Mouse (Mus musculus) Patski (cell line): Measurements from ENCODE around the gene Zfp57. TPM values are rescaled to one million over a fixed set of nuclear protein-coding genes. Genes with fewer than 3 reads are reported as not detected.

Experiments used
- ATAC-seq: fragments of 100-300 bp; one replicate; pipeline ENCODE4 v1.8.0; 2021
- CTCF ChIA-PET: fragments of 350-600 bp; sonication (Branson Sonifier 250); formaldehyde crosslinking; loops from one replicate; lab custom pipeline; 2022; ENCODE audit warnings: inconsistent platforms; lab: Charles Lee
- POLR2A ChIA-PET: fragments of 350-600 bp; sonication (Branson Sonifier 250); formaldehyde crosslinking; loops from one replicate; lab custom pipeline; 2022; ENCODE audit warnings: antibody characterized with exemption, inconsistent platforms; lab: Charles Lee
- DNase-seq: peaks from one replicate; pipeline ENCODE4 v3.0.0-alpha.2; 2011; ENCODE audit warnings: low read depth, low spot score
- H3K27me3 ChIP-seq: fragments of 371-371 bp; one replicate; pipeline ENCODE4 v1.5.1; 2021
- CTCF ChIP-seq: fragments of 100-300 bp; IDR thresholded peaks from one replicate; pipeline ENCODE4 v1.5.1; 2021
- in situ Hi-C: fragments of 300-500 bp; cut with MboI; formaldehyde crosslinking; loops from 3 replicates; pipeline ENCODE4 v1.11.1; 2018; ENCODE audit warnings: low pct_unique_long_range_greater_than_20kb, mixed read lengths
- polyA plus RNA-seq: library from polyadenylated mRNA; unstranded; gene quantifications from one replicate; pipeline ENCODE4 v1.2.3, GENCODE M21; 2021

Gene Zfp57
- polyA plus RNA-seq, 1 experiment from 2014 or later = 36.3 TPM

DNA sequence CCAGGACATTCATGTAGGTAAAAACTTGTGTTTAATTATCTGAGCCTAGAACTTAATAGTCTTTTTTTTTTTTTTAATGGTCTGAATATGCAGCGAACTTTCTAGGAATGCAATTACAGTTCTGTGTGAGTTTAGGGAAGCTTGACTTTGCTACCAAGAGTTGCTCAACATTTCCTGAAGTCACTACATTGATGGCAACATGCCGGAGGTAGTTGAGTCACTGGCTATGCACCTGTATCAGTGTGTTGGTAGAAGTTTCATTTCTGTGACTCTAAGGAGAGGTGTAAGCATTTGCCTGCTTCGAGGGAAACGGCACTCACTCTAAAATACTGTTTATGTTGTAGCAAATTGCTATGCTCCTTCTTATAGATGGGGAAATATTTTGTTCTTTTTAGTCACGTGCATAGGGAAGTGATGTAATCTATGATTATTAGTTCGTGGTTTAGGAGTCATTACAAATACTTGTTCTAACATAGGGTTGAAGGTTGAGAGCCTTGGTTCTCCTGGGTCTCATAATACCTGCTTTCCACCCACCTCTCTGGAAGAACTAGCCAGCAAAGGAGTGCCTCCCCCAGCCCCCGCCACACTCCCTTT lies 43.8 kb downstream of the Zfp57 start:
- POLR2A ChIA-PET = interaction anchor here (0.6 to 1.6 kb wide), 3 partner anchors 43 to 240 kb away, joined by 3 to 5 read pairs (median 4); no protein-coding TSS in a partner anchor
- TF ChIP-seq CTCF = no peak
- H3K27me3 ChIP-seq = no peaks in the 10 kb centered on the region
- ATAC-seq (no peak), DNase-seq (no peak)
- CTCF ChIA-PET = interaction anchor here (1.0 to 2.1 kb wide), 4 partner anchors 8 to 153 kb away, joined by 3 to 8 read pairs (median 4); no protein-coding TSS in a partner anchor
- in situ Hi-C loops = loop anchor here (5.0 kb wide), 1 partner anchor 87 kb away; the partner anchor contains the start of genes Znrd1 and Znrd1as

DNA sequence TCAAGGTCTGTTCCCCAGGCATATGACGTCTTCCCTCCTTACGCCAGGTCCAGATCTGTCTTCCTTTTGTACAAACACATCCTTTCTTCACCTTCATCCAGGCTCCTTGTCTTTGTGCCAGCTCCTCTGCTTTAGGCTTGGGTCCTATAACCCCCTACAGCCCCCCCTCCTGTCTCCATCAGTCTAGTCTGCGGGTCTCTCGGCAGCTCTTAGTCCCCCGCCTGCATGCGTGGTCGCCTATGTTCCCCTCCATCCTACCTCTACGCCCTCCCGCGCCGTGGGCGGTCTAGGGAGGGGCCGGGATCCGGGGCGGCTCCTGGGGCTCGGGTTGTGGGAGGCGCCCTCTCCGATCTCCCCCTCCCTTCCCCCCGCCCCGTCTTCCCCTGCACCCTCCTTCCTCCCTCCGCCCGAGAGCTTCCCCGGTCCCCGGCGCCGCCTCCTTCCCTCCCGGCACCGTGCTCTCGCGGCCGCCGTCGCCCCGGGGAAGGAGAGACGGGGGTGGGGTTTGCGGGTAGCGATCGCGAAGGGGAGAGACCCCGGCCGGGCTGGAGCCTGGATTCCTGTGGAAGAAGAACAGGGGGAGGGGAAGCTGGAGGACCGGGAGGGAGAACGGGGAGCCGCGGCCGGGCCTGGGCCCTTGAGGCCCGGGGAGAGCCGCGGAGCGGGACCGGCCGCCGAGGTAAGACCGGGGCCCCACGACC lies 44.8 kb downstream of the Zfp57 start, which contains the start of gene Gabbr1:
Gene Gabbr1 (plus strand): TSS at position 356 of the 701 bp plus-strand sequence.
- no peaks in the 10 kb centered on the region for H3K27me3 ChIP-seq
- no peak for DNase-seq
- ChIA-PET POLR2A (interaction anchor here (0.6 to 1.6 kb wide), 5 partner anchors 16 to 177 kb away, joined by 3 to 5 read pairs (median 3); no protein-coding TSS in a partner anchor), CTCF (interaction anchor here (1.2 kb wide), 1 partner anchor 9 kb away, joined by 3 read pairs; no protein-coding TSS in a partner anchor)
- peak; percentile 86 for ATAC-seq
- in situ Hi-C loops = loop anchor here (5.0 kb wide), 1 partner anchor 88 kb away; the partner anchor contains the start of genes Znrd1 and Znrd1as
- TF ChIP-seq CTCF = no peak

DNA sequence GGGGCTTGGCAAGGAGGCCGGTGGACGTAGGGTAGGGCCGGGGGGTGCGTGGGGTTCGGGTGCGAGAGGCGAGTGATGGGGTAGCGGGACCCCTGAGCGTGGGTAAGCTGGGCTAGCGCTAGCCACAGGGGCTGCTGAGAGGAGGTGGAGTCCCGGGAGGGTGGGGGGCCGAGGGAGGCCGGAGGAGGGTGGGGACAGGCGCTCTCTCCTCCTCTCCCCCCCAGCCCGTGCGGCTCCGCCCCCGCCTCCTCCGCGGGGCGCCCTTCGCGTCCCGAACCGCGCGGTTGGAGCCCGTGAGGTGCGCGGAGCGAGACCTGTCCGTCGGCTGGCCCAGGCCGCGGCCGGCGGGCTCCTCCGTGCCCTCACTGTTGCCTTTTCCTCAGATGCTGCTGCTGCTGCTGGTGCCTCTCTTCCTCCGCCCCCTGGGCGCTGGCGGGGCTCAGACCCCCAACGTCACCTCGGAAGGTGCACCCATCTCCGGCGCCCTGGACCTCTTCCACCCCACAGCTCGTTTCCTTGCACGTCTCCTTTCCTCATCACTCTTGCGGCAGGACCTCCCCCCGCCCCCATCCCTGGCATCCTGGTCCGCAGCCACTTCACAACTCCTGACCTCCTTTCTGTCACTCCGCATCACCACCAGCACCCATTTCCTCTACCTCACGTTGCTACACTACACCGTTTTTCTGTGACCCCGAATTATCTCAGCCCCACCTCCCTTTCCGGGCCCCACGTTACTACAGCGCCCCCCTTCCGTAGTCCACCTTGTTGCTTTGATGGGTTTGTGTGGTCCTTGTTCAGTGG lies 45.5 kb downstream of the Zfp57 start:
- ATAC-seq = peak; percentile 75
- DNase-seq = no peak
- in situ Hi-C loops = loop anchor here (5.0 kb wide), 1 partner anchor 89 kb away; the partner anchor contains the start of genes Znrd1 and Znrd1as
- no peaks in the 10 kb centered on the region for H3K27me3 ChIP-seq
- ChIA-PET CTCF (interaction anchor here (1.4 kb wide), 1 partner anchor 133 kb away, joined by 4 read pairs; no protein-coding TSS in a partner anchor), POLR2A (interaction anchor here (0.5 to 1.6 kb wide), 5 partner anchors 16 to 132 kb away, joined by 3 to 5 read pairs (median 3); no protein-coding TSS in a partner anchor)
- no peak for TF ChIP-seq CTCF

DNA sequence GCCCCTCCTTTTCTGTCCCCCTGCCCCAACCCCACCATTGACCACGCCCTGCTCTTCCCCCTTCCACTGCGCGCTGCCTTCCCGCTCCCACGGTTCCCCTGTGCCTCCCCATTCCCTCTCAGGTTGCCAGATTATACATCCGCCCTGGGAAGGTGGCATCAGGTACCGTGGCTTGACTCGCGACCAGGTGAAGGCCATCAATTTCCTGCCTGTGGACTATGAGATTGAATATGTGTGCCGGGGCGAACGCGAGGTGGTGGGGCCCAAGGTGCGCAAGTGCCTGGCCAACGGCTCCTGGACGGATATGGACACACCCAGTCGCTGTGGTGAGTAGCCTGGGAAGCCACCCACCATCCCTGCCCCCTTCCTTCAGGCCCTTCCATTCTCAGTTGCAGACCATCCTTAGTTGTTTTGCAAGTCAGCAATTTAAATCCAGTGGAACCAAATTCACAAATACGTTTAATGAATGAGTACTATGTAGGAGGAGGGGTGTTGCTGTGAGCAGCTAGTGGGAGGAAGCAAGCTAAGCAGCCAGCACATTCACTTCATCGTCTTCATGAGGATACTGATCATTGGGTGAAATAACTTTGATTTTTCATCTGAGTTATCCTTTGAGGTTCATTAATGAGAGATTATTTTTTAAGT lies 46.5 kb downstream of the Zfp57 start:
- no peak for DNase-seq
- no peaks in the 10 kb centered on the region for H3K27me3 ChIP-seq
- ChIA-PET CTCF (interaction anchor here (1.2 to 1.9 kb wide), 7 partner anchors 13 to 235 kb away, joined by 3 to 13 read pairs (median 4); partner anchors contain the start of gene H2-M10.6), POLR2A (no interaction called here)
- no peak for ATAC-seq
- in situ Hi-C loops = loop anchor here (5.0 kb wide), 1 partner anchor 90 kb away; the partner anchor contains the start of genes Znrd1 and Znrd1as
- TF ChIP-seq CTCF = no peak

DNA sequence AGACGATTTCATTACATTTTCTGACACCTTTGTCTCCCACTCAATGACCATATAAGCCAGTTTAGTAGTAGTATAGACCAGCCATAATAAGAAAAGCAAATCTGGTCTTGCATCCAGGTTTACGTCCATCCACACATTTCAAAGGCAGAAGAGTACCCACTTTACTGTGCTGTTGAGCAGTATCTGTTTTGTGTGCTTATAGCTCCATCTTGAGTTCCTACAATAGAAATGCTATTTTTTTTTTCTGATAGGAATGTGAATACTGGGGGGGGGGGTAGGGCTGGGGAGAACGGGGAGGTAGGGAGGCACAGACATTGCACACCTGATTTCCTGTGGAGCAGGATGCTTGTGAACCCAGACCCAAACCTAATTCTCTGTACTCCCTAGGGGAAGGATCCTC lies 47.0 kb downstream of the Zfp57 start:
- in situ Hi-C loops = loop anchor here (5.0 kb wide), 1 partner anchor 91 kb away; the partner anchor contains the start of genes Znrd1 and Znrd1as
- ATAC-seq (no peak), DNase-seq (no peak)
- ChIA-PET POLR2A (no interaction called here), CTCF (interaction anchor here (1.2 to 1.9 kb wide), 6 partner anchors 12 to 236 kb away, joined by 3 to 13 read pairs (median 4); partner anchors contain the start of gene H2-M10.6)
- H3K27me3 ChIP-seq = no peaks in the 10 kb centered on the region
- no peak for TF ChIP-seq CTCF

DNA sequence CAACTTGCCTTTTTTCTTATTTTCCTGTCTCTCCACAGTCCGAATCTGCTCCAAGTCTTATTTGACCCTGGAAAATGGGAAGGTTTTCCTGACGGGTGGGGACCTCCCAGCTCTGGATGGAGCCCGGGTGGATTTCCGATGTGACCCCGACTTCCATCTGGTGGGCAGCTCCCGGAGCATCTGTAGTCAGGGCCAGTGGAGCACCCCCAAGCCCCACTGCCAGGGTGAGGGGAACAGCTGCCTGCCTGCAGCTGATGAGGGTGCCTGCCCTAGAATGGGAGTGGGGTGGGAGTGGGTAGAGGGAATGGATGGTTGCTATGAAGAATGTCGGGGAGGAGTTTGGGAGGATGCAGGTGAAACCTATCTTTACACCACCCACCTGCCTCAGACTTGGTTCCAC lies 47.4 kb downstream of the Zfp57 start:
- TF ChIP-seq CTCF = no peak
- ATAC-seq (no peak), DNase-seq (no peak)
- ChIA-PET CTCF (interaction anchor here (1.2 to 1.9 kb wide), 6 partner anchors 12 to 236 kb away, joined by 3 to 13 read pairs (median 4); partner anchors contain the start of gene H2-M10.6), POLR2A (no interaction called here)
- H3K27me3 ChIP-seq = no peaks in the 10 kb centered on the region
- in situ Hi-C loops = loop anchor here (5.0 kb wide), 1 partner anchor 91 kb away; the partner anchor contains the start of genes Znrd1 and Znrd1as

DNA sequence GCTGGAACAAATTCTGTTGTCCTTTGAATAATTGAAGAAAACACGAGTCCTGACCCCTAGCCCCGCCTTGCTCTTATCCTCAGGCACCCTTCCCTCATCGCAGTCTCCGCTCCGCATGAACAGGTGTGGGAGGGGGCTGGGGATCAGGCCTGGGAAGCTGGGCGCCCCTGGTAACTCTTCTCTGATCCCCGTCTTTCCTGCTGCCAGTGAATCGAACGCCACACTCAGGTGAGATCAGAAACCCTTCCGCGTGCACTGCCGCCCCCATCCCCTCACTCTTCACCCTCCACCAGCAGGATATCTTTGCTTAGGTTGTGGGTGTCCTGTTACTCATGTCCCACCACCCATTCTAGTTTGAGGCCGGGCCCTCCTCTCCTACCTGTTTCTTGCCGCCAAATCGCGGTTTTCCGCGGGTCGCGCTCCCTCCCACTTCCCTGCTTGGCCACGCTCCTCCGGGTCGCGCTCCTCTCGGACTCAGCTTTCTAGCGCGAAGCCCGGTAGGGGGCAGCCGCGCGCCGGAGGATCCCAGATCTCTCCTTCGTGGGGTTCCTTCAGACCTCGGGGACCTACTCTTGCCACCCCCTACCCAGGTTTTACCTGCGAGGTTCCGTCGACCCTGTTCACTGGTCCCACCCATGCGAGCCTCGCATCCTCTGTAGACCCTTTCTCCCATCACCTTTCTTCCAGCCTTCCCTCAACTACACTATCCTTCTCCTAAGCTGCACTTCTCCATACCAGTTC lies 48.8 kb downstream of the Zfp57 start:
- in situ Hi-C loops = loop anchor here (5.0 to 25.0 kb wide), 3 partner anchors 92 to 787 kb away; partner anchors contain the start of genes Rpp21, Trim39, Trim40 and Znrd1
- ChIA-PET POLR2A (no interaction called here), CTCF (interaction anchor here (1.5 to 1.9 kb wide), 3 partner anchors 11 to 135 kb away, joined by 4 to 13 read pairs (median 5); partner anchors contain the start of gene Zfp57)
- no peak for ATAC-seq
- DNase-seq = no peak
- no peaks in the 10 kb centered on the region for H3K27me3 ChIP-seq
- TF ChIP-seq CTCF = no peak

DNA sequence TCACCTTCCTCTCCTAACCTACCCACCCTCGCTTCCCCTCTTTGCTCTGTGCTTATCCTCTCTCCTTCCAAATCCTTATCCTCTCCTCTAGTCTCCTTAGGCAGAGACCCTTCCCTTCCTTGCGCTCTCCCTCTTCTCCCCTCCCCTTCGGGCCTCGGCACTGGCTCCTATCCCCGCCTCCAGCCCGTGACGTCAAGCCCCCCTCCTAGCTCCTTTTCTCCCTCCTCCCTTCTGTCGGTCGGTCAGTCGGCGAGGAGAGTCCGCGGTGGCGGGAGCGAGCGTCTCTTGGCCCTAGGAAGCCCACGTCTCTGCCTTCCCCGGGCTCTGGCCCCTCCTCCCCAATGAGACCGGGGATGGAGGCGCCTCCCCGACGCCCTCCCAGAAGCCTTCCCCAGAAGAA lies 49.4 kb downstream of the Zfp57 start:
- in situ Hi-C loops = loop anchor here (5.0 to 25.0 kb wide), 2 partner anchors 158 to 788 kb away; partner anchors contain the start of genes Rpp21, Trim39 and Trim40
- TF ChIP-seq CTCF = no peak
- ChIA-PET POLR2A (no interaction called here), CTCF (no interaction called here)
- ATAC-seq (no peak), DNase-seq (no peak)
- H3K27me3 ChIP-seq = no peaks in the 10 kb centered on the region
